Mouse (Mus musculus): ENCODE data around the gene Olfr159.

DNA sequence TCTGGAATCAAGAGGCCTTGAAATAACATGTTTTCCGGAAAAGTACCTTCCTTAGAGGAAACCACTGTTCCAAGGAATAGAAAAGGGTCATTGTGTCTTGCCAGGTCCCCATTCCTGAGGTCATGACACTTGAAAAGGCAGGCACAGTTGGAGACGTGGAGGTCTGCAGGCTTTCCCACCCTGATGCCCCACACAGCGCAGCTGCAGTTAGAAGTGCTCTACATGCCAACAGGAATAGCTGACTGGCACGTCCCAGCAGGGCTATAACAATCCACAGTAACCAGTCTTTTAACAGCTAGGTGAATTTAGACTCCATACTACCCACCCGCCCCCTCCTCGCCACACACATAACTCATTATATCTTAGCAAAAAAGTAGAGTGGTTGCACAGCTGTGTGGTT is 33.7 kb downstream of the Olfr159 start:
- TF ChIP-seq CTCF (IDR thresholded peaks at IDR 0.05) = no peak
- TF ChIP-seq POLR2A (IDR thresholded peaks at IDR 0.05; ENCODE audit: insufficient read depth, low read depth, low read length) = no peak
